Mouse (Mus musculus): ENCODE results near the gene Slc6a3.
A peak's percentile ranks its signal among the peaks of the same experiment; 100 is the strongest.

- TF ChIP-seq POLR2A (IDR thresholded peaks at IDR 0.05; ENCODE audit: extremely low read depth, insufficient read depth, low read length), result no peak
- TF ChIP-seq CTCF (IDR thresholded peaks at IDR 0.05; ENCODE audit: extremely low read depth, insufficient read depth, low read length), result 0 out of 2 replicates have a peak, but pooled peaks have one; percentile 31
These were observed 90.4 kb downstream of the Slc6a3 start, which contains the start of gene Tert for GRCm38 (mm10) chr13:73626745-73627549.

Measured in cortical plate, adult 2 months (tissue).